Mouse (Mus musculus): Measurements from ENCODE around the gene Sstr4. TPM values are rescaled to one million over a fixed set of nuclear protein-coding genes. Genes with fewer than 3 reads are reported as not detected.

Gene Sstr4
- polyA plus RNA-seq, 2 experiments from 2014 or later, result not detected

- ATAC-seq, result no peak
These were observed 35.8 kb downstream of the Sstr4 start for GRCm38 (mm10) chr2:148430941-148431340.

DNA sequence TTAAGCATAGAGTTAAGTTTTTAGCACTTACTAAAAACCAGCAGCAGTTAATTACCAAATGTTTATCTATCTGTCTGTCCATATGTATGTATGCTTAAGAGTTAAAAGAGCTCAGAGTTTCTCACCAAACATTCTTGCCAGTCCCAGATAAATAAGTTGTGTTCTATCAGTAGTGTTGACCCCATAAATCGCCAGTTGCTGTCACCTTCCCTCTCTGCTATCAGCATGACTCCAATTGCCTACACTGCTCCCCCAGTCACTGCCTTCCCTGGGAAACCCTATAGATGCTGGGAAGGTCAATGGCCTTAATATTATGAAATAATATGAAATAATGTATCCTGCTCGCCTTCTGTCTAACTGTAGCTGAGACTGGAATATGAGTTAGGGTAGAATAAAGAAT lies 37.2 kb downstream of the Sstr4 start:
- ATAC-seq, result no peak

GRCm38 (mm10) chr2:148436285-148436684 lies 41.1 kb downstream of the Sstr4 start:
- no peak for ATAC-seq

- ATAC-seq, result no peak
These were observed 44.6 kb downstream of the Sstr4 start for GRCm38 (mm10) chr2:148439691-148440276.

DNA sequence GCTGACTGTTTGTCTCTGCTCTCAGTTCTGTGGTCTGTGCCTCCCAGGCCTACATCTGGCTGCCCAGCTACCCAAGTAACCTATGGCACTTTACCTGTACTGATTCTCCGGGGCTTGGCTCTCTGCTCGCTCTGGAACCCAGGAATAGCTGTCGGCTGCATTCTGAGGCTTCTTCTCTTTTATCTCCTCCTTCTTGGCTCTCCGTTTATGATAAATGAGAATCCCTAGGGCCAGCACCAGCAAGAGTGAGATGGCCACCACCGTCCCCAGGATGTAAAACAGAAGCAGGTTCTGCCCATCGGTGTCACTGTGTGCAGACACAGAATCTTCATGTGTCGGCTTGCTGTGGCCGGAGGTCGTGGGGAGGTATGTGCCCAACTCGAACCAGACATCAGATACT lies 46.3 kb downstream of the Sstr4 start:
- ATAC-seq, result no peak

DNA sequence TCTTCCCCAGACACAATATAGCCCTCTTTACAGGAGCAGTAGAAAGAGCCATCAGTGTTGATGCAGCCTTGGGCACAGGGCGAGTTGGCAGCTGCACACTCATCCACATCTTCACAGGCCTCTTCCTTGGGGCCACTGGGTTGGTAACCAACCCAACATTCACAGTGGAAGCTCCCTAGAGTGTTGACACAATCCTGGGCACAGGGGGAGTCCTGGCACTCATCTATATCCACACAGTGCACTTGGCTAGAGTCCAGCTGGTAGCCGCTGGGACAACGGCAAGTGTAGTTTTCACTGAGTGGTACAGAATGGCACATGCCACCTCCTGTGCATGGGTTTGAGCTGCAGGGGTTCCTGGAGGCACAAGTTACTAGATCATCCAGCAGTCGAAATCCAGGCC lies 47.0 kb downstream of the Sstr4 start:
- no peak for ATAC-seq

DNA sequence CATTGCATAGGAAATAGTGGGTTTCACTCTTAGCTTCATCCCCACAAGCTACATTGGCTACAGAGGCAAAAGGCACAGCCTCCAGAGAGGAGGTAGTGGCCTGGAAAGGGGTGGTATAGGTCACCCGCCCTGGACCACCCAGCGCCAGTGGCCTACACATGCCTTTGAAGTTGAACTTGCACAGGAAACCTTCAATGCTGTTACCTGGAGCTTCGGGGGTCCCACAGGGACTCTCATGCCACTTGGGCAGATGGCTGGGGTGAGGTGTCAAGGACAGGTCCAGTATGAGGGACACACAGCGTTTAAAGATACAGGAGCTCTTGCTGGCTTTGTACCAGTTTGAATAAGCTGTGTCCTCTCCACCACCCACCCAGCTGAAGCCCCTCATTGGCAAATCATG lies 47.6 kb downstream of the Sstr4 start:
- ATAC-seq, result no peak

GRCm38 (mm10) chr2:148443249-148443958 lies 48.3 kb downstream of the Sstr4 start, which contains the start of gene Cd93:
TSS of gene Cd93 (minus strand) at chr2:148443563.
- no peak for ATAC-seq

GRCm38 (mm10) chr2:148444472-148444871 lies 49.3 kb downstream of the Sstr4 start:
- no peak for ATAC-seq

DNA sequence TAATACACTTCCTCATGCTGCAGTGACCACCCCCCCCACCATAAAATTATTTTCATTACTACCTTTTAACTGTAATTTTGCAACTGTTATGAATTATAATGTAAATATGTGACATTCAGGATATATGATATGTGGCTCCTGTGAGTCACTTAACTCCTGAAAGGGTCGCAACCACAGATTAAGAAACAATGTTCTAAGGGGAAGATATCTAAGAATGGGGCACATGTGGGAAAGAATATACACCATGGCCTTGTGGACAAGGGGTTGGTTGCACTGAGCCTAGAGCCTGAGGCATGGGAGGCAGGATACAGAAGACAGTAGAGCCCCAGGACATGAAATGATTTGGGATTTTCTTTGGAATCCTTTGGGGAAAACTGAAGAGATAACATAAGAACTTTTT lies 50.5 kb downstream of the Sstr4 start:
- no peak for ATAC-seq

Other genes with a start within 250 kb of the Sstr4 start
- gene Thbd, start 12.8 kb downstream of the Sstr4 start, polyA plus RNA-seq (2017; shearing (Covaris generic)), result under 1 TPM; 0.26 to 0.32 TPM
- under 1 TPM in 1 of 2 experiments, not detected in 1; 0.08 TPM for gene Cd93, start 48.2 kb downstream of the Sstr4 start, polyA plus RNA-seq (2017; shearing (Covaris generic))